ENCODE assay signal across 31 mouse cellular contexts in genomic region chr3:87749977-87750376, GRCm38 (mm10). TPM values are rescaled to one million over a fixed set of nuclear protein-coding genes. Genes with fewer than 3 reads are reported as not detected.
"Had no signal": no experiment of that assay in that cellular context is flagged by ENCODE, and none has a peak within 500 bp of the region (broad histone marks: within the 10 kb centered on the region; RNA-seq: fewer than 3 reads in every experiment).

No protein-coding gene starts in this region.

- H3K36me3 ChIP-seq: forebrain, embryonic 10.5 days; forebrain, embryonic 12.5 days; forebrain, embryonic 15.5 days had no signal

- H3K27ac ChIP-seq: embryonic facial prominence, embryonic 10.5 days; embryonic facial prominence, embryonic 12.5 days; embryonic facial prominence, embryonic 13.5 days; embryonic facial prominence, embryonic 15.5 days; forebrain, embryonic 10.5 days; forebrain, embryonic 12.5 days; forebrain, embryonic 13.5 days; forebrain, embryonic 15.5 days; gastrocnemius, adult 2 months had no signal

- H3K27me3 ChIP-seq: embryonic facial prominence, embryonic 12.5 days; forebrain, embryonic 15.5 days had no signal

- H3K9me3 ChIP-seq: embryonic facial prominence, embryonic 10.5 days; embryonic facial prominence, embryonic 12.5 days; embryonic facial prominence, embryonic 13.5 days; embryonic facial prominence, embryonic 15.5 days; forebrain, embryonic 10.5 days; forebrain, embryonic 12.5 days; forebrain, embryonic 13.5 days; forebrain, embryonic 15.5 days had no signal

- DNase-seq: cerebellum, adult 2 months; cerebellum, adult 8-10 months; cerebellum, adult 9-10 months; cerebellum, adult 9-11 months; cerebellum, postnatal 10 days; cerebellum, postnatal 14 days; cerebellum, postnatal 25 days; cerebellum, postnatal 36 days; embryo, embryonic 11 days; forebrain, postnatal 0 days; gastrocnemius, adult 2 months; gastrocnemius, postnatal 10 days; gastrocnemius, postnatal 14 days; gastrocnemius, postnatal 25 days; gastrocnemius, postnatal 36 days; heart, adult 18-20 months had no signal

- H3K9ac ChIP-seq: embryonic facial prominence, embryonic 12.5 days; embryonic facial prominence, embryonic 13.5 days; embryonic facial prominence, embryonic 15.5 days; forebrain, embryonic 12.5 days; forebrain, embryonic 13.5 days; forebrain, embryonic 15.5 days; forebrain, postnatal 0 days had no signal

- H3K4me3 ChIP-seq: embryonic facial prominence, embryonic 10.5 days; embryonic facial prominence, embryonic 12.5 days; embryonic facial prominence, embryonic 13.5 days; embryonic facial prominence, embryonic 15.5 days; erythroblast, embryonic 14.5 days; forebrain, embryonic 10.5 days; forebrain, embryonic 12.5 days; forebrain, embryonic 13.5 days; forebrain, embryonic 15.5 days; gastrocnemius, adult 2 months had no signal

RNA-seq across cellular contexts. Expression of gene Lrrc71, which starts 1.6 kb away (rescaled TPM):
- total RNA-seq: gastrocnemius, adult 18-20 months; granulocyte monocyte progenitor cell, adult 5-6 weeks had no signal
- polyA plus RNA-seq: embryonic facial prominence, embryonic 11.5 days; erythroblast, embryonic 14.5 days had no signal

RNA-seq across cellular contexts. Expression of gene Ntrk1, which starts 45.0 kb away (rescaled TPM):
- total RNA-seq: common myeloid progenitor, adult 5-6 weeks; gastrocnemius, adult 18-20 months; gastrocnemius, adult 2 months; gastrocnemius, adult 8-10 months; gastrocnemius, postnatal 14 days; gastrocnemius, postnatal 36 days; granulocyte monocyte progenitor cell, adult 5-6 weeks had no signal
- polyA plus RNA-seq: erythroblast, embryonic 14.5 days had no signal

RNA-seq across cellular contexts. Expression of gene Insrr, which starts 46.8 kb away (rescaled TPM):
- total RNA-seq: common myeloid progenitor, adult 5-6 weeks; gastrocnemius, adult 18-20 months; gastrocnemius, adult 2 months; gastrocnemius, adult 8-10 months; gastrocnemius, postnatal 36 days; granulocyte monocyte progenitor cell, adult 5-6 weeks; heart, adult 8-10 months had no signal
- polyA plus RNA-seq: erythroblast, embryonic 14.5 days had no signal
